Mouse (Mus musculus): ENCODE measurements around the gene 6820408C15Rik. TPM values are rescaled to one million over a fixed set of nuclear protein-coding genes. Genes with fewer than 3 reads are reported as not detected.

The 6820408C15Rik gene
- total and polyA plus RNA-seq, 2 experiments from 2014 or later, result 2.3 to 6.4 TPM

GRCm38 (mm10) chr2:152410971-152411371 lies 4.4 kb upstream of the 6820408C15Rik start:
- H3K4me2 ChIP-seq (ENCODE audit: low read depth), result peak overlapping the region; percentile 72
- 7% methylated on average over 15 of the region's 15 CpGs for WGBS
- DNase-seq (peak; percentile 84), ATAC-seq (peak; percentile 36)
- no peaks in the 10 kb centered on the region for H3K36me3 ChIP-seq (ENCODE audit: insufficient read depth)
- TF ChIP-seq CTCF (IDR thresholded peaks at IDR 0.05; ENCODE audit: low read depth), result no peak
- H3K9me3 ChIP-seq (ENCODE audit: low read length), result no peaks in the 10 kb centered on the region
- H3K4me3 ChIP-seq (ENCODE audit: low read depth, low read length), result peak overlapping the region; percentile 17
- H3K27me3 ChIP-seq (ENCODE audit: insufficient read depth, low read length), result no peaks in the 10 kb centered on the region
- H3K4me1 ChIP-seq (ENCODE audit: insufficient read depth), result peaks cover 25% of the 10 kb centered on the region
- H3K9ac ChIP-seq, result peak overlapping the region; percentile 39; the same call in 1 of the 2 replicates
- peak overlapping the region; percentile 76 for H3K27ac ChIP-seq (ENCODE audit: low read depth, low read length)

- ATAC-seq (no peak), DNase-seq (no peak)
- H3K9ac ChIP-seq, result peak overlapping the region; percentile 39; the same call in 1 of the 2 replicates
- peak overlapping the region; percentile 76 for H3K27ac ChIP-seq (ENCODE audit: low read depth, low read length)
- H3K4me2 ChIP-seq (ENCODE audit: low read depth), result peak overlapping the region; percentile 72
- H3K36me3 ChIP-seq (ENCODE audit: insufficient read depth), result no peaks in the 10 kb centered on the region
- H3K4me3 ChIP-seq (ENCODE audit: low read depth, low read length), result peak overlapping the region; percentile 17
- H3K9me3 ChIP-seq (ENCODE audit: low read length), result no peaks in the 10 kb centered on the region
- no peak for TF ChIP-seq CTCF (IDR thresholded peaks at IDR 0.05; ENCODE audit: low read depth)
- WGBS, result 9% methylated on average over 7 of the region's 7 CpGs
- no peaks in the 10 kb centered on the region for H3K27me3 ChIP-seq (ENCODE audit: insufficient read depth, low read length)
- peaks cover 25% of the 10 kb centered on the region for H3K4me1 ChIP-seq (ENCODE audit: insufficient read depth)
Observed at GRCm38 (mm10) chr2:152411471-152411870, 3.9 kb upstream of the 6820408C15Rik start.

GRCm38 (mm10) chr2:152412526-152413157 lies 2.7 kb upstream of the 6820408C15Rik start:
- ATAC-seq (no peak), DNase-seq (no peak)
- H3K36me3 ChIP-seq (ENCODE audit: insufficient read depth), result no peaks in the 10 kb centered on the region
- WGBS, result 2% methylated on average over 15 of the region's 15 CpGs
- H3K4me3 ChIP-seq (ENCODE audit: low read depth, low read length), result peak overlapping the region; percentile 86
- H3K9ac ChIP-seq, result peak overlapping the region; percentile 90
- peak overlapping the region; percentile 50; the same call in 1 of the 2 replicates for H3K27ac ChIP-seq (ENCODE audit: low read depth, low read length)
- H3K27me3 ChIP-seq (ENCODE audit: insufficient read depth, low read length), result no peaks in the 10 kb centered on the region
- H3K4me2 ChIP-seq (ENCODE audit: low read depth), result peak overlapping the region; percentile 72
- no peaks in the 10 kb centered on the region for H3K9me3 ChIP-seq (ENCODE audit: low read length)
- H3K4me1 ChIP-seq (ENCODE audit: insufficient read depth), result peaks cover 25% of the 10 kb centered on the region
- no peak for TF ChIP-seq CTCF (IDR thresholded peaks at IDR 0.05; ENCODE audit: low read depth)

DNA sequence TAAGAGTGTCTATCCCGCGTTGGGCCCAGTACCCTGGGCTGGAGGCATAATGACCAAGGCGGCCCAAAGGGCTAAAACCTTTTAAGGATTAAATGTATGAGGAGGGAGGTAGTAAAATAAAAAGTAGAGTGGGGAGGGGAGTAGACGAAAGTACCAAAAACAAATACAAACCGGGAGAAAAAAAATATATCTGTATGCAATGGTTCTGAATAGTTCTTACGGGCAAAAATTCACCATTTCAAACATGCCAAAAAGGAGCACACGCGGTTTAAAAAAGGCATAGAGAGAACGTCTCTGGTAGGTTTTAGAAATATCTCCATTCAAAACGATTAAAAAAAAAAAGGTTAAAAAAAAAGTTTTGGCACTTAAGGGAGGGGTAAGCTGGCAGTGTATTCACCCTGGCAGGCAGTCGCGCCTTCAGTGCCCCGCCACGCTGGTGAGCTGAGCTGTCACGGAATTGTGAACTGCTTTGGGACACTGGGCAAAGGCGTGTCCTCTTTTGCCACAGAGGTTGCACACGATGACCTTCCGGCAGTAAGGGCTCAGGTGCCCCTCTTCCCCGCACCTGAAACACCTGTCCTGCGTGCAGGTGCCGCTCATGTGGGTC lies 2.1 kb upstream of the 6820408C15Rik start:
- peak overlapping the region; percentile 72 for H3K4me2 ChIP-seq (ENCODE audit: low read depth)
- peaks cover 25% of the 10 kb centered on the region for H3K4me1 ChIP-seq (ENCODE audit: insufficient read depth)
- no peak overlapping the region; the same call in 1 of the 2 replicates for H3K27ac ChIP-seq (ENCODE audit: low read depth, low read length)
- peak overlapping the region; percentile 90 for H3K9ac ChIP-seq
- H3K4me3 ChIP-seq (ENCODE audit: low read depth, low read length), result peak overlapping the region; percentile 86
- ATAC-seq, result no peak
- 2% methylated on average over 21 of the region's 21 CpGs for WGBS
- H3K27me3 ChIP-seq (ENCODE audit: insufficient read depth, low read length), result no peaks in the 10 kb centered on the region
- TF ChIP-seq CTCF (IDR thresholded peaks at IDR 0.05; ENCODE audit: low read depth), result no peak
- no peaks in the 10 kb centered on the region for H3K9me3 ChIP-seq (ENCODE audit: low read length)
- H3K36me3 ChIP-seq (ENCODE audit: insufficient read depth), result no peaks in the 10 kb centered on the region
- no peak for DNase-seq

GRCm38 (mm10) chr2:152413765-152414584 lies 1.4 kb upstream of the 6820408C15Rik start:
- no peak for TF ChIP-seq CTCF (IDR thresholded peaks at IDR 0.05; ENCODE audit: low read depth)
- Histone ChIP-seq H3K9me3 (ENCODE audit: low read length) (no peaks in the 10 kb centered on the region), H3K4me3 (ENCODE audit: low read depth, low read length) (peak overlapping the region; percentile 86), H3K36me3 (ENCODE audit: insufficient read depth) (no peaks in the 10 kb centered on the region), H3K27ac (ENCODE audit: low read depth, low read length) (peak overlapping the region; percentile 95), H3K27me3 (ENCODE audit: insufficient read depth, low read length) (no peaks in the 10 kb centered on the region), H3K4me1 (ENCODE audit: insufficient read depth) (peaks cover 25% of the 10 kb centered on the region), H3K9ac (peak overlapping the region; percentile 90), H3K4me2 (ENCODE audit: low read depth) (peak overlapping the region; percentile 72)
- no peak for DNase-seq
- peak; percentile 19 for ATAC-seq
- 2% methylated on average over 84 of the region's 86 CpGs for whole genome bisulfite sequencing

GRCm38 (mm10) chr2:152414591-152415165 lies 709 bp upstream of the 6820408C15Rik start, which contains the start of gene Zcchc3:
Zcchc3 (minus strand) TSS chr2:152415027.
- DNase-seq, result peak; percentile 89
- peak within 1 kb of the TSS; percentile 95 for H3K27ac ChIP-seq (ENCODE audit: low read depth, low read length)
- H3K9me3 ChIP-seq (ENCODE audit: low read length), result no peaks in the 10 kb centered on the region
- H3K9ac ChIP-seq, result peak within 1 kb of the TSS; percentile 90
- no peaks in the 10 kb centered on the region for H3K36me3 ChIP-seq (ENCODE audit: insufficient read depth)
- WGBS, result under 1% methylated on average over 65 of the region's 65 CpGs
- peak within 1 kb of the TSS; percentile 86 for H3K4me3 ChIP-seq (ENCODE audit: low read depth, low read length)
- no peaks in the 10 kb centered on the region for H3K27me3 ChIP-seq (ENCODE audit: insufficient read depth, low read length)
- ATAC-seq, result peak; percentile 89
- TF ChIP-seq CTCF (IDR thresholded peaks at IDR 0.05; ENCODE audit: low read depth), result peak; percentile 7; the same call in 1 of the 2 replicates
- peaks cover 25% of the 10 kb centered on the region for H3K4me1 ChIP-seq (ENCODE audit: insufficient read depth)
- H3K4me2 ChIP-seq (ENCODE audit: low read depth), result peak within 1 kb of the TSS; percentile 72

Data from forebrain, postnatal 0 days (tissue).